Mouse (Mus musculus) thymus, adult 2 months (tissue): ENCODE measurements around the gene Myd88. TPM values are rescaled to one million over a fixed set of nuclear protein-coding genes. Genes with fewer than 3 reads are reported as not detected.

Experiments used
- DNase-seq: peaks from one replicate; pipeline ENCODE4 v3.0.0; 2021
- H3K27ac ChIP-seq: fragments of 200-500 bp; 2 replicates; pipeline ENCODE4 v1.5.1; 2012; ENCODE audit warnings: low read length, control low read depth; ENCODE audit not compliant: control insufficient read depth, insufficient read depth
- H3K27me3 ChIP-seq: fragments of 200-500 bp; 2 replicates; pipeline ENCODE4 v1.6.1; 2012; ENCODE audit warnings: mild to moderate bottlenecking, low read length, moderate library complexity, mixed read lengths; ENCODE audit not compliant: control insufficient read depth, insufficient read depth
- H3K36me3 ChIP-seq: fragments of 200-500 bp; 2 replicates; pipeline ENCODE4 v1.6.1; 2012; ENCODE audit warnings: mild to moderate bottlenecking, low read length, moderate library complexity; ENCODE audit not compliant: control insufficient read depth, insufficient read depth
- H3K4me1 ChIP-seq: fragments of 200-500 bp; replicated peaks from 2 replicates; pipeline ENCODE4 v1.6.1; 2012; ENCODE audit warnings: low read length; ENCODE audit not compliant: control insufficient read depth, insufficient read depth
- H3K4me3 ChIP-seq: fragments of 200-500 bp; 2 replicates; pipeline ENCODE4 v1.5.1; 2012; ENCODE audit warnings: mild to moderate bottlenecking, low read length, control low read depth, moderate library complexity; ENCODE audit not compliant: control insufficient read depth, insufficient read depth
- CTCF ChIP-seq: fragments of 200-500 bp; IDR thresholded peaks from 2 replicates; pipeline ENCODE4 v1.5.1; 2012; ENCODE audit warnings: mild to moderate bottlenecking, control low read depth, low read length, moderate library complexity, borderline replicate concordance; ENCODE audit not compliant: control insufficient read depth, poor library complexity, insufficient read depth; ENCODE audit errors: extremely low read depth
- POLR2A ChIP-seq: fragments of 200-500 bp; IDR thresholded peaks from 2 replicates; pipeline ENCODE4 v1.6.1; 2012; ENCODE audit warnings: mild to moderate bottlenecking, low read length, control low read depth, moderate library complexity; ENCODE audit not compliant: control insufficient read depth, poor library complexity, insufficient read depth; ENCODE audit errors: extremely low read depth
- WGBS: fragments of 180-500 bp; shearing (Covaris S2); methylation state at CpG from one replicate; pipeline ENCODE4 v1.1.7; 2018; 5-methylcytosine and 5-hydroxymethylcytosine counted together
- polyA plus RNA-seq: library from polyadenylated mRNA; depleted of rRNA; stranded (reverse); fragments of >200 nt; gene quantifications from 2 replicates; pipeline ENCODE4 v1.2.3, GENCODE M21; 2012; rRNA removed

Myd88 gene
- polyA plus RNA-seq, 1 experiment, result 30.8 TPM

- Histone ChIP-seq H3K27me3 (no peaks in the 10 kb centered on the region), H3K4me3 (no peak overlapping the region), H3K4me1 (no peaks in the 10 kb centered on the region), H3K27ac (no peak overlapping the region), H3K36me3 (no peaks in the 10 kb centered on the region)
- WGBS, result 96% methylated on average over 10 of the region's 10 CpGs
- no peak for DNase-seq
- no peak for TF ChIP-seq CTCF
Measured at GRCm38 (mm10) chr9:119313096-119313495, 28.1 kb downstream of the Myd88 start.

GRCm38 (mm10) chr9:119309067-119309466, 32.1 kb downstream of the Myd88 start:
- no peak for DNase-seq
- Histone ChIP-seq H3K4me3 (no peak overlapping the region), H3K4me1 (no peaks in the 10 kb centered on the region), H3K27ac (no peak overlapping the region), H3K36me3 (no peaks in the 10 kb centered on the region), H3K27me3 (no peaks in the 10 kb centered on the region)
- WGBS, result 85% methylated on average over 1 of the region's 1 CpGs
- TF ChIP-seq CTCF (no peak), POLR2A (no peak)

- H3K27ac ChIP-seq, result no peak overlapping the region
- WGBS, result 97% methylated on average over 7 of the region's 7 CpGs
- TF ChIP-seq CTCF (no peak), POLR2A (no peak)
Measured at GRCm38 (mm10) chr9:119305863-119306262, 35.3 kb downstream of the Myd88 start.

GRCm38 (mm10) chr9:119298563-119298962, 42.6 kb downstream of the Myd88 start:
- no peaks in the 10 kb centered on the region for H3K27me3 ChIP-seq
- no peak for TF ChIP-seq CTCF
- TF ChIP-seq POLR2A, result no peak
- H3K4me1 ChIP-seq, result no peaks in the 10 kb centered on the region
- whole genome bisulfite sequencing, result 93% methylated on average over 3 of the region's 3 CpGs
- no peak overlapping the region for H3K4me3 ChIP-seq
- DNase-seq, result no peak
- no peak overlapping the region for H3K27ac ChIP-seq
- H3K36me3 ChIP-seq, result peaks cover 4% of the 10 kb centered on the region; the same call in 1 of the 2 replicates

More at GRCm38 (mm10) chr9:119305863-119306262, 35.3 kb downstream of the Myd88 start:
- Histone ChIP-seq H3K36me3 (peaks cover 4% of the 10 kb centered on the region; the same call in 1 of the 2 replicates), H3K4me1 (no peaks in the 10 kb centered on the region), H3K27me3 (no peaks in the 10 kb centered on the region), H3K4me3 (no peak overlapping the region)
- no peak for DNase-seq

GRCm38 (mm10) chr9:119297696-119298095, 43.5 kb downstream of the Myd88 start:
- Histone ChIP-seq H3K27me3 (no peaks in the 10 kb centered on the region), H3K4me1 (no peaks in the 10 kb centered on the region), H3K36me3 (peaks cover 4% of the 10 kb centered on the region; the same call in 1 of the 2 replicates), H3K4me3 (no peak overlapping the region), H3K27ac (no peak overlapping the region)
- DNase-seq, result no peak
- 97% methylated on average over 6 of the region's 6 CpGs for WGBS
- TF ChIP-seq POLR2A, result no peak
- no peak for TF ChIP-seq CTCF

GRCm38 (mm10) chr9:119290791-119291190, 50.4 kb downstream of the Myd88 start:
- Histone ChIP-seq H3K4me3 (no peak overlapping the region), H3K27me3 (no peaks in the 10 kb centered on the region), H3K36me3 (no peaks in the 10 kb centered on the region), H3K4me1 (no peaks in the 10 kb centered on the region), H3K27ac (no peak overlapping the region)
- no peak for TF ChIP-seq POLR2A
- TF ChIP-seq CTCF, result no peak
- DNase-seq, result no peak
- WGBS, result 95% methylated on average over 3 of the region's 3 CpGs

Other genes with a start within 250 kb of the Myd88 start
- gene Plcd1, start 247.9 kb downstream of the Myd88 start, polyA plus RNA-seq, result 17.7 and 22.7 TPM in 2 replicates
- 0.73 and 1.2 TPM in 2 replicates for gene Dlec1, start 238.9 kb downstream of the Myd88 start, polyA plus RNA-seq
- 10.2 and 16.1 TPM in 2 replicates for gene Acaa1b, start 184.3 kb downstream of the Myd88 start, polyA plus RNA-seq
- not detected in 2 replicates for gene Gm47289, start 182.2 kb downstream of the Myd88 start, polyA plus RNA-seq
- 0.14 and 0.23 TPM in 2 replicates for gene Slc22a13, start 132.3 kb downstream of the Myd88 start, polyA plus RNA-seq
- gene Oxsr1, start 19.0 kb downstream of the Myd88 start, polyA plus RNA-seq, result 24.5 and 25.3 TPM in 2 replicates
- 193 and 212 TPM in 2 replicates for gene Acaa1a, start 1.7 kb downstream of the Myd88 start, polyA plus RNA-seq
- gene Xylb, start 16.0 kb upstream of the Myd88 start, polyA plus RNA-seq, result 3.3 and 5.3 TPM in 2 replicates
- 0.16 and 0.17 TPM in 2 replicates for gene Slc22a14, start 24.1 kb upstream of the Myd88 start, polyA plus RNA-seq
- gene Acvr2b, start 60.7 kb upstream of the Myd88 start, polyA plus RNA-seq, result 7.7 and 8.3 TPM in 2 replicates
- 9.2 and 9.4 TPM in 2 replicates for gene Exog, start 103.5 kb upstream of the Myd88 start, polyA plus RNA-seq
- gene Scn5a, start 237.6 kb upstream of the Myd88 start, polyA plus RNA-seq, result 4.0 and 6.4 TPM in 2 replicates